Mouse (Mus musculus) lung, adult 2 months (tissue): Measurements from ENCODE around the gene Dnase1l3. TPM values are rescaled to one million over a fixed set of nuclear protein-coding genes. Genes with fewer than 3 reads are reported as not detected.

Experiments
- DNase-seq: peaks from one replicate; pipeline ENCODE4 v3.0.0; 2022
- H3K4me1 ChIP-seq: fragments of 200-500 bp; 2 replicates; pipeline ENCODE4 v1.6.1; 2011; ENCODE audit warnings: low read length; ENCODE audit not compliant: control insufficient read depth, insufficient read depth
- H3K4me3 ChIP-seq: fragments of 200-500 bp; replicated peaks from 2 replicates; pipeline ENCODE3; 2011; ENCODE audit warnings: low read depth, mild to moderate bottlenecking, control low read depth, low read length; ENCODE audit errors: extremely low read depth
- CTCF ChIP-seq: fragments of 200-500 bp; IDR thresholded peaks from 2 replicates; pipeline ENCODE4 v1.5.1; 2011; ENCODE audit warnings: mild to moderate bottlenecking, low read length, control low read depth; ENCODE audit not compliant: insufficient read depth
- POLR2A ChIP-seq: fragments of 200-500 bp; IDR thresholded peaks from 2 replicates; pipeline ENCODE4 v1.6.1; 2011; ENCODE audit warnings: low read depth, mild to moderate bottlenecking, control low read depth, low read length, borderline replicate concordance; ENCODE audit errors: extremely low read depth
- WGBS: fragments of 180-500 bp; shearing (Covaris S2); methylation state at CpG from one replicate; pipeline ENCODE4 v1.1.7; 2018; 5-methylcytosine and 5-hydroxymethylcytosine counted together
- polyA plus RNA-seq: library from polyadenylated mRNA; depleted of rRNA; stranded (reverse); fragments of >200 nt; gene quantifications from 2 replicates; pipeline ENCODE4 v1.2.3, GENCODE M21; 2012; rRNA removed

Gene Dnase1l3
- polyA plus RNA-seq, 1 experiment, result 1.9 TPM

DNA sequence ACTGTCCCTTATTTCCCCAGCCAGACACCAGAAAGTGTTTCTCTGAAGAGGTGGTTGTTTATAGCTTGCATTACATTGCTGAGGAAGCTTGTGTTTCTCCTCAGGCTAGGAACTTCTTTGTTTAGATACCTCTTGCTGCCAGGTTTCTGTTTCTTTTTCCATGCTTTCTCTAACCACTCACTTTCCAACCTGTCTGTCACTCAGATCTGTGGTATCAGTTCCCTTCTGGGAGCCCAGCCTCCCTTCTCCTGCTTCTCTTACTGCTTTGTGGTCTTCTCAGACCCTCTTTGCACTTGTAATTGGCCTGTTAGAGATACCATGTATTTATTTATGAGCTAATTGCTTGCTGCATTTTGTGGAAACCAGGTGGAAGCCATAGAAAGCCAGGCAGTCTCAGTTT, 70.7 kb downstream of the Dnase1l3 start:
- TF ChIP-seq POLR2A (no peak), CTCF (no peak)
- Histone ChIP-seq H3K4me1 (peaks cover 5% of the 10 kb centered on the region), H3K4me3 (no peak overlapping the region)
- no peak for DNase-seq

DNA sequence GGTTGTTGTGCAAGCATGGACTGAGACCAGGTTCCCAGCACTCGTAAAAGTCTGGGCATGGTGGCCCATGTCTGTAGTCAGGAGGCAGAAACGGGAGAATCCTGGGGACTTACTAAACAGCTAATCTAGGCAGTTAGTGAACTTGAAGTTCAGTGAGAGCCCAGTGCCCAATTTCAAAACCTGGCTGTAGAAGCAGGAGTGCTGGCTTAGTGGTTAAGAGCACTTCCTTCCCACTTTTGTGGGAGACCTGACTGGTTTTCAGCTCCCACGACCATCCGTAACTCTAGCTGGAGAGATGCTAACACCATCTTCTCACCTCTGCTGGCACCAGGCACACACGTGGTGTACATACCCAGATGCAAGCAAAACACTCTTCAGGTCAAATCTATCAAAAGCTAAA, 72.9 kb downstream of the Dnase1l3 start:
- DNase-seq, result no peak
- no peak overlapping the region for H3K4me3 ChIP-seq
- TF ChIP-seq POLR2A, result no peak
- TF ChIP-seq CTCF, result no peak
- H3K4me1 ChIP-seq, result peaks cover 5% of the 10 kb centered on the region
- 75% methylated on average over 5 of the region's 5 CpGs for WGBS

DNA sequence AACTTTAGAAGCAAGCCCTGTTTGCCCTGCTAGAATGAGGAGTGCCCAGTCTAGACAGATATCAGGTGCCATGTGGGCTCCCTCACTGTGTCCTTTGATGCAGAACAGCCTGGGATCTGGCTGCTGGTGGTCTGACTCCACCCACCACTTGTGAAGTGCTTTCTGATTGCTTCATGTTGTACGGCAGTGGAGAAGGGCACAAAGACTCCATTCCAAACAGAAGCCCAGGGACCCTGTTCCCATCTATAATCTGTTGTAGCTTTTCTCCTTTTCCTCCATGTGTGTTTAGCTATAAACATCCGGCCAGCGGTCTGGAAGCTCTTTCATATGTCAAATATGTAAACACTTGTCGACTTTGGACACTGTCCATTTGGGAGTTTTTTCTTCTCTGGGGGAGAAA, 74.5 kb downstream of the Dnase1l3 start:
- Histone ChIP-seq H3K4me1 (peaks cover 5% of the 10 kb centered on the region), H3K4me3 (no peak overlapping the region)
- WGBS, result 14% methylated on average over 4 of the region's 4 CpGs
- no peak for DNase-seq
- no peak for TF ChIP-seq CTCF
- no peak for TF ChIP-seq POLR2A

DNA sequence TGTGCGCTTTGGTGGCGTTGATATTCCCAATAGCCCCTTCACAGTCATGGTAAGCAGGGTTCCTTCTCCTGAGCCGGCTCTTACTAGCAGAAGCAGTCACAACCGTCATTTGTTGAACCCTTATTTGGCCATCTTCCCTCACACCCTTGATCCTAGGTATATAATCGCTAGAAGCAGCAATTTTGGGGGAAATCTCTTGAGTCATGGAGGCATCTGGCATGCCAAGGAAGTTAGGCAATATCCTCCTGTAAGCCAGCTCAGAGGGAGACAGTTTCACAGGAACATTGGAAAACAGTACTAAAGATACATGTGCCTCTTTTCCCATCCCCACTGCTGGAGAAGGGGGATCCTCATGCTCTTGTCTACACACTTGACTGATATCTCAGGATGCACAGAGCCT, 75.1 kb downstream of the Dnase1l3 start:
- DNase-seq, result no peak
- H3K4me3 ChIP-seq, result no peak overlapping the region
- TF ChIP-seq POLR2A (no peak), CTCF (no peak)
- 69% methylated on average over 5 of the region's 5 CpGs for WGBS
- peaks cover 5% of the 10 kb centered on the region for H3K4me1 ChIP-seq

DNA sequence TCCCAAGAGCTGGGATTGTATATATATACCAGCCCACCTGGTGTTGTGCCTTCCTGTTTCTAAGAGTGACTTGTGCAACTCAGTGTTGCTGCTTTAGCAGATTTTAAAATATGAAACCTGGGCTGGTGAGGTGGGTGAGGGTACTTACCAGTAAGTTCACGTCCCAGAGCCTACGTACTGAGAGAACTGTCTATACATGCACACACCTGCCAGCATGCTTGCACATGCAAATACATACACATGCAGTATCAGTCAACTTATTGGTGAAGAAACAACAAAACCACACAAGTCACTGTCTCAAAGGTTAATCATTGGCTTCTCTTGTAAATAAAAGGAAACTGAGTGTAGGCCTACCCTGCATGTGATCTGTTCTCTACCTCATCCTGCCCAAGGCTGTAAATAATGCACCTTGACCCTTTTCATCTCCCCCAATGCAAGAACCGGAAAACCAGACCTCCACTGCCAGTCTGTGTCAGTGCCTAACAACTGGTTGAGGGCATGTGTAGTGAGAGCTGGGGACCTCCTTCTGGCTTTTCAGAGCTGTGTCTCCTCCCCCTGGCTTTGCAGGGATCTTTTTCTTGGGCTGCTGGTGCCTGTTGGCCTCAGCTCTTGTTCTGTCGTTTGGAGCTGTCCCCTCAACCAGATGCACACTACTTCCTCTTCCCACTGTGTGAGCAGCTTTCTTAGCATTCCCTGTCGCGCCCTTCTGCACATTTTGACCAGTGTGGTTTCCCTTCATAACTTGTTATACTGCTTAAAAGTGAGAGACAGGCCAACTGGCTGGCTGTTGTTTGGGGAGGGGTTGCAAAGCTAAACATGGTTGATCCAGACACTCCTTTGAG, 76.0 kb downstream of the Dnase1l3 start:
- Histone ChIP-seq H3K4me3 (no peak overlapping the region), H3K4me1 (peaks cover 5% of the 10 kb centered on the region)
- DNase-seq, result no peak
- WGBS, result 71% methylated on average over 6 of the region's 6 CpGs
- TF ChIP-seq CTCF, result no peak
- no peak for TF ChIP-seq POLR2A

Other genes with a start within 250 kb of the Dnase1l3 start
- not detected in 2 replicates for gene Gm26661, start 203.0 kb downstream of the Dnase1l3 start, polyA plus RNA-seq
- 22.3 and 26.4 TPM in 2 replicates for gene Flnb, start 176.6 kb downstream of the Dnase1l3 start, polyA plus RNA-seq
- not detected in 2 replicates for gene Gm45521, start 37.3 kb downstream of the Dnase1l3 start, polyA plus RNA-seq
- gene Abhd6, start 8.3 kb upstream of the Dnase1l3 start, polyA plus RNA-seq, result 7.6 and 13.2 TPM in 2 replicates
- 6.1 and 8.2 TPM in 2 replicates for gene Rpp14, start 85.8 kb upstream of the Dnase1l3 start, polyA plus RNA-seq
- 25.5 and 28.3 TPM in 2 replicates for gene Pxk, start 103.6 kb upstream of the Dnase1l3 start, polyA plus RNA-seq
- gene Pdhb, start 178.5 kb upstream of the Dnase1l3 start, polyA plus RNA-seq, result 30.3 and 53.1 TPM in 2 replicates
- 6.1 and 9.0 TPM in 2 replicates for gene Kctd6, start 219.6 kb upstream of the Dnase1l3 start, polyA plus RNA-seq